Mouse (Mus musculus) frontal cortex, postnatal 14 days (tissue): ENCODE data around the gene Rad51b.

Experiments used
- DNase-seq, 2 experiments: peaks; one replicate each; pipeline ENCODE4 v3.0.0; 2022; ENCODE audit warnings: low spot score in 2 of 2

Gene Rad51b

GRCm38 (mm10) chr12:79492175-79492574 is 195.1 kb downstream of the Rad51b start:
- no peak for DNase-seq

DNA sequence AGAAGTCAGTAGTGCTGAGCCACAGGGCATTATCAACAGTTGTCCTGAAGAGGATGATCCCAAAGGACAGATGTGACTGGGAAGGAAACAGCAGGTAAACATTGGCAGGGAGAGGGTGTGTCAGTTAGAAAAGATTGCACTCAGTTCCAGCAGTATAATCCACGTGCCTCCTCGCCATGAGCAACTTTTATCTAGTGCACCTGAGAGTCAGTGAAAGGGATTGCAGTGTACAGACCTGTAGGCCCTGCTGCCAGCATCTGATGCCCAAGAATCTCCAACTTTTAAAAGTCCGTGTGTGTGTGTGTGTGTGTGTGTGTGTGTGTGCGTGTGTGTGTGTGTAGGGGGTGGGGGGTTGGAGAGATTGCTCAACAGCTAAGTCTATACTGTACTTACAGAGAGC is 195.5 kb downstream of the Rad51b start:
- DNase-seq, result no peak

DNA sequence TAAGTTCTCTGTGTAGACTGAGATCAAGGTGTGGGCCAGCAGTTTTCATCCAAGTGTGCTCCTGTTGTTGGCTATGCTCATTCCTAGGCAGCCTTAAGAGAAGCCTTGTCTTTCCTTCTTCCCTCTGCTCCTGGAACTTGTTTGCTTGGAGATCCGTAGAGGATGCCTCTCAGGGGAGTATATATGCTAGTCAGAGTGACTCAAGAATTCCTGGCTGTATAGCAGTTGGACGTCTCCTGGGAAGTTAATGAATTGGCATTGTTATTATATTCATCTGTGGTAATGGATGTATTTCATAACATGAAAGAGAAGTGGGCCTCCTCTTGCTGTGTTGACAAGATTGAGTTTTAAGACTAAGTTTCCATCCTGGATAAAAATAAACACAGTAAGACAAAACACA is 196.4 kb downstream of the Rad51b start:
- no peak for DNase-seq

- DNase-seq, result no peak
Observed at GRCm38 (mm10) chr12:79498326-79498725, 201.2 kb downstream of the Rad51b start.

DNA sequence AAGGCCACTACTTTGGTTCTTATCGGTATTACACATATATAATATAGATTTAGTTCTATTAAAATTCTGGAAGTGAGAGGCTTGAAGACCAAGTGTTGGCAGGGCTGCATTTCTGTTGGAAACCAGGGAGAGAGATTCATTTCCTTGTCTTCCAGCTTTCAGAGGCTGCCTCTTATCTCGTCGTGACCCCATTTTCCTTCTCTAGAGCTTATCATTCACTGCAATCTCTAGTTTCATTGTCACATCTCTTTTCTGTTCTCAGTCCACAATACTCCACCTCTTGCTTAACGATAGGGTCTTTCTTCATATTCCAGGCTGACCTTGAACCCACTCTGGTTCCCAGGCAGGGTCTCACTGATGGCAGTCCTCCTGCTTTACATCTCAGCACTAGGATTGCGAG is 202.7 kb downstream of the Rad51b start:
- no peak for DNase-seq

GRCm38 (mm10) chr12:79501877-79502276 is 204.8 kb downstream of the Rad51b start:
- DNase-seq, result no peak

DNA sequence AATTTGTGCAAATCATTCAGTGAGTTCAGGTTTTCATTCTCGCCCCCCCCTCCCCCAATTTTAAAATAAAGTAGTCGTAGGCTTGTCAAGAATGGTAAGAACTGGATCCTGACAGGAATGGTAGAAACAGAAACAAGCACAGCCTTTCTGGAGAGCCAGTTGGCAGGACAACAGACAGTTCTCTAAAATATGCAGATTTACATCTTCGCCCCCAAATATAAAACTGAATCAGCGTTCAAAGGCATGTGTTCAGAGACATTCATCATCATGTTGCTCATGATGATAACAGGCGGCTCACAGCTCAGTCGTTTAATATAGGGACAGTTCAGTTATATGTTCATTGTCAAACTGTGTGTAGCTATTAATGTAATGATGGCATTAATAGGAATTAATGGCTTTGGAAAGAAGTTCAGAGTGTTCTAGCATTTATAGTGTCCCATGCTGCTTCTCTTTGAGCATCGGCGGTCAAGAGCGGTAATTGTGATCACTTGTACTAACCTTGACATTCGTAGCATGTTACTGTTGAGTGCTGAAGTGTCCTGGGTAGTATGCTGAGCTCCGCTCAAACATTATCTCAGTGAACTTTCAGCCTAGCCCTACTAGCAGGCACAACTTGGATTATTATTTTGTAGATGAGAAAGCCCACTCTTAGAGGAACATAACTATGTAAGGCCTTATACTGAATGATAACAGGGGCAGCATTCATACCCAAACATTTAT is 205.9 kb downstream of the Rad51b start:
- DNase-seq, result no peak

GRCm38 (mm10) chr12:79503582-79504515 is 206.8 kb downstream of the Rad51b start:
- DNase-seq, result no peak

GRCm38 (mm10) chr12:79504641-79505040 is 207.6 kb downstream of the Rad51b start:
- DNase-seq, result no peak

DNA sequence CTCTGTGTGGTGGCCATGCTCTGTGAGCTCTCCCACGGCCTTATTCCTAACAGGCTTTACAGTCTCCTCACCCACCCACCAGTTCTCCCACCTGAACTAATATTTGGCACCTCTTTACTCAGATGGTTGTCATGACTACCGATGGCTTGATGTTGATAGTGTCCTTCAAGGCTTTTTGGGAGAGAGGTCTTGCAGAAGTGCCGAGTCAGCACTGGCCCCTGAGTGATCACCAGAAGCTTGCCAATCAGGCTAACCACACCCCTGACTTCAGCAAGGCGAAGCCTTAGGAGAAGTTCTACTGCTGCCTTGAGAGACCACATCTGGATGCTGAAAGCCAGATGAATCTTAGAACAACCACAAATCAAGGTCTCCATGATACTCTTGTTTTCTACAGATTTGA is 209.3 kb downstream of the Rad51b start:
- DNase-seq, result no peak

GRCm38 (mm10) chr12:79507141-79507681 is 210.1 kb downstream of the Rad51b start:
- DNase-seq, result peak in 1 of 2 experiments; percentile 24

DNA sequence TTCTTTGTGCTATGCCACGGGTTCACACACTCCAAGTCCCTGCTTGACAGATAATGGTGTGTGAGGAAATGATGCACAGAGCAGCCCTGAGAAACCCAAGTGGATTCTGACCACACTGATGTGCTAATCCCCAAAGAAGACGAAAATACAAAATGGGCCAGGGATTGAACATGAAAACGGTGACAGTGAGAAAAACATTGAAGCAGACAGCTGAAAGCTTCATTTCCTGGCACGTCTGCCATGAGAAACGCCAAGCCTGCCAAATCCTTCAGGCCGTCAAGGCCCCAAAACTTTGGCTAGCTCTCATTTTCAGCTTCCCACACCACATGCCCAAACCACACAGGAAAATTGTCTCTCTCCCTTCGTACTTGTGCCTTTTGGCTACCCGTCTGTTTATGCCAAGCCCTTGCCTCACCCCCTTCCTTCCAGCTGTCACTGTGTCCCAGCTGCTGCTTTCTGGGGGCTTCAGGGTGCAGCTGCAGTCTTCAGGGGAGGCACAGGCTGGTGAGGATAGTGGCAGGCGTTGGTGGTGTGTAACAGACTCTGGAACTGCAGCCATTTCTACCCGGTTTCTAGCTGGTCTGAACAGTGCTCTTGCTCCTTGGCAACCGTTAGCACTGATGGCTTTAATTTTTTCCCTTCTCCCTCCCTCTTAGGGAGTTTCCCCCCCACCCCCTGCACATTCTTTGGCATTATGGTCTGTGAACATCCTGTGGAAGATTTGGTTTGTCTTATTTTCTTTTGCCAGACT is 214.5 kb downstream of the Rad51b start:
- DNase-seq, result peak; percentile 26 to 28

GRCm38 (mm10) chr12:79512205-79512886 is 215.3 kb downstream of the Rad51b start:
- no peak for DNase-seq

DNA sequence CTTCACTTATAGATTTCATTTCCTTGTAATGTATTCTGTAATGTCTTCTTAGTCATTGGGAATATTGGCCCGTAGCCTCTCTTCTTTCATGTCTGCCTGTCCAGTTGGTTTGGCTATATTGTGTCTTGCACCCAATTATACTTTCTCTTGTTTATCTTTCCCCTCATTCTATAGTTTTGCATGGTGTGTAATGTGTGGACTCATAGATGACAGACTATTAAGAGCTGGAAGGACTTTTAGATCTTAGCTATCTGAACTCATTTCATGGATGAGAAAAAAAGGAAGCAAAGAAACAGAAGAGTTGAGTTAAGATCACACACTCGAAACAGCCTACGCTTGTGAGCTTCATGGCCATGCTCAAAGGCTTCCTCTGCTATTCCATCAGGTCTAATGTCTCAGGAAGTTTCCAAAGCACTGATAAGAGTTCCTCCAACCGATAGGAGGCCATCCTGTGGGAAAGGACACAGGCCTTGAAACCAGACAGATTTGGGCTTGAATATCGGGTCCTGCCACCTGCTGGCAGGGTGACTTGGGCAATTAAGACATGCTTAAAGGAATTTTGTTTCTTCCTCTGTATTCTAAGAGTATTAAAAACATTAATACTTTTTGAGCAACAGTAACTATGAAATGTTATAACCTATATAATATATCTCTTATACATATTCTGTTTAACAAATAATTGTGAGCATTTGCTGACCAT is 216.1 kb downstream of the Rad51b start:
- no peak for DNase-seq

GRCm38 (mm10) chr12:79514680-79515079 is 217.6 kb downstream of the Rad51b start:
- no peak for DNase-seq

DNA sequence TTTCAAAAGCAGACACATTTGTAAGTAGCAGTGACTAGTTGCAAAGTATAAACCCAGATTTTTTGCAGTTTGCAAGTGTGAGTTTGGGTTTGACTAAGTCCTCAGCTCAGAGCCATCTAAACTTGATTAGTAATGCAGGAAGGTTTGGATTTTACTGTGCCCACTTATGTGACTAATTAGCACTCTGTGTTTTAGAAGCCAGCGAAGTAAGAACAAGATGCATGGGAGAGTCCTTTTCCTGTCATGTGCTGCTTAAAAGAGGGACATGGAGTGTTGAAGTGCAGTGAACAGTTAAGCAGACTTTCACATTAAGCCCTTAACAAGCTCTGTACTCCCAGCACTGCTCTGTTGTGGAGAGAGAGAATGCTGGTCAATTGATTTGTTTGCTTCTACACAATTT is 225.3 kb downstream of the Rad51b start:
- DNase-seq, result no peak

GRCm38 (mm10) chr12:79524941-79525871 is 228.1 kb downstream of the Rad51b start:
- no peak for DNase-seq

DNA sequence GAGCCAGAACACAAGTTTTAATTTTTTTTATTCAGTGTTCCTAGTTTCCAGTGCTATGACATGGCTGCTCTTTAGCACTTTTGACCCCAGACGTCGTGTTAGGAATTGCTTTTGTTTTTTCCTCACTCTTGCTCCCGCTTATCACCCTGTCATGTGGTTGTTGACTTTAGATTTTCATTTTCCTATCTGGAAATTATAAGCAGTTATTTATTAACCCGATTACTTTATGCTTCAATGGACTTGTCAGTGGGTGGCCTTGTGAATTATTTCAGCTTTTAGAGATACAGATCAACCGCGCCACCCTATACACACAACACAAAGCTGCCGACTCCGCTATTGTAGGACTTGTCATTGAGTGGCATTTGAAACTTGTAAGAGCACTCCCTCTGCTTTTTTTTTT is 228.8 kb downstream of the Rad51b start:
- DNase-seq, result no peak

DNA sequence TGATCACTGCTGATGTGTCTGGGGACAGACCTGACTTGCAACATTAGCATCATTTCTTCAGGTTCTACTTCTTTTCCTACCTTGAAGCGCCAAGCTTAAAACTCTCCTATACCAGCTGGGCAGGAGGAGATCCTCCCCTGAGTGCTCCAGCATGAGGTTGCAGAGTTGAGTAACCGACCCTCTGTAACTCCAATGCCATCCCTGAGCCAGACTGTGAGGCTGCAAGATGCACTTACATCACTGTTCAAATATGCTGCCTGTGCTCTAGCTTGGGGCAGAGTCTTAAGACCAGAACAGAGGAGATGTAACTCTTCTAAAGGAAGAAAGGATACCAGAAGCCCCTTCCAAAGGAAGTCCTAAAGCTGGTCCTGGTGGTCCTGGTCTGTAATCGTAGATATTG is 230.1 kb downstream of the Rad51b start:
- no peak for DNase-seq
